Mouse (Mus musculus): Measurements from ENCODE around the gene Sfmbt1. TPM values are rescaled to one million over a fixed set of nuclear protein-coding genes. Genes with fewer than 3 reads are reported as not detected.

Sfmbt1 gene
- polyA plus RNA-seq, 1 experiment from 2014 or later, result 7.8 TPM

GRCm38 (mm10) chr14:30861421-30862125 is 146.9 kb downstream of the Sfmbt1 start:
- Histone ChIP-seq H3K4me2 (no peak overlapping the region), H3K27me3 (no peaks in the 10 kb centered on the region), H3K36me3 (0 out of 2 replicates have a peak, but pooled peaks cover 3% of the 10 kb centered on the region), H3K9me3 (replicated peaks) (no peaks in the 10 kb centered on the region), H3K4me3 (no peak overlapping the region), H3K27ac (no peak overlapping the region), H3K9ac (no peak overlapping the region), H3K4me1 (replicated peaks) (0 out of 2 replicates have a peak, but pooled peaks cover 3% of the 10 kb centered on the region)
- WGBS, result 50% methylated on average over 16 of the region's 16 CpGs
- no peak for ATAC-seq (replicated peaks; ENCODE audit: insufficient number of reproducible peaks, insufficient read depth, low FRiP score, low read depth)

GRCm38 (mm10) chr14:30862368-30862767 is 147.7 kb downstream of the Sfmbt1 start:
- no peak for ATAC-seq (replicated peaks; ENCODE audit: insufficient number of reproducible peaks, insufficient read depth, low FRiP score, low read depth)
- Histone ChIP-seq H3K4me3 (no peak overlapping the region), H3K9ac (no peak overlapping the region), H3K27ac (no peak overlapping the region), H3K4me1 (replicated peaks) (0 out of 2 replicates have a peak, but pooled peaks cover 3% of the 10 kb centered on the region), H3K27me3 (no peaks in the 10 kb centered on the region), H3K4me2 (no peak overlapping the region), H3K36me3 (0 out of 2 replicates have a peak, but pooled peaks cover 3% of the 10 kb centered on the region), H3K9me3 (replicated peaks) (no peaks in the 10 kb centered on the region)
- 76% methylated on average over 9 of the region's 9 CpGs for WGBS

GRCm38 (mm10) chr14:30865311-30865710 is 150.7 kb downstream of the Sfmbt1 start:
- no peak for ATAC-seq (replicated peaks; ENCODE audit: insufficient number of reproducible peaks, insufficient read depth, low FRiP score, low read depth)
- no peak overlapping the region for H3K9ac ChIP-seq
- 66% methylated on average over 3 of the region's 3 CpGs for WGBS

GRCm38 (mm10) chr14:30867042-30867441 is 152.4 kb downstream of the Sfmbt1 start:
- Histone ChIP-seq H3K4me2 (no peak overlapping the region), H3K27me3 (no peaks in the 10 kb centered on the region), H3K4me1 (replicated peaks) (peaks cover 23% of the 10 kb centered on the region), H3K9me3 (replicated peaks) (no peaks in the 10 kb centered on the region), H3K9ac (no peak overlapping the region), H3K4me3 (no peak overlapping the region), H3K27ac (no peak overlapping the region), H3K36me3 (0 out of 2 replicates have a peak, but pooled peaks cover 3% of the 10 kb centered on the region)
- 29% methylated on average over 5 of the region's 5 CpGs for WGBS
- ATAC-seq (replicated peaks; ENCODE audit: insufficient number of reproducible peaks, insufficient read depth, low FRiP score, low read depth), result no peak

More at GRCm38 (mm10) chr14:30865311-30865710, 150.7 kb downstream of the Sfmbt1 start:
- no peaks in the 10 kb centered on the region for H3K9me3 ChIP-seq (replicated peaks)
- H3K4me1 ChIP-seq (replicated peaks), result peaks cover 14% of the 10 kb centered on the region
- H3K27me3 ChIP-seq, result no peaks in the 10 kb centered on the region
- 0 out of 2 replicates have a peak, but pooled peaks cover 3% of the 10 kb centered on the region for H3K36me3 ChIP-seq
- H3K27ac ChIP-seq, result no peak overlapping the region
- H3K4me2 ChIP-seq, result no peak overlapping the region
- no peak overlapping the region for H3K4me3 ChIP-seq

GRCm38 (mm10) chr14:30868826-30869225 is 154.2 kb downstream of the Sfmbt1 start:
- Histone ChIP-seq H3K4me2 (no peak overlapping the region), H3K4me3 (no peak overlapping the region), H3K27ac (peak overlapping the region; percentile 80), H3K9me3 (replicated peaks) (no peaks in the 10 kb centered on the region), H3K9ac (no peak overlapping the region), H3K27me3 (no peaks in the 10 kb centered on the region), H3K4me1 (replicated peaks) (peaks cover 26% of the 10 kb centered on the region), H3K36me3 (0 out of 2 replicates have a peak, but pooled peaks cover 6% of the 10 kb centered on the region)
- ATAC-seq (replicated peaks; ENCODE audit: insufficient number of reproducible peaks, insufficient read depth, low FRiP score, low read depth), result no peak
- 78% methylated on average over 10 of the region's 10 CpGs for WGBS

- no peak for ATAC-seq (replicated peaks; ENCODE audit: insufficient number of reproducible peaks, insufficient read depth, low FRiP score, low read depth)
- no peak overlapping the region for H3K4me2 ChIP-seq
- WGBS, result 74% methylated on average over 8 of the region's 8 CpGs
- H3K4me3 ChIP-seq, result no peak overlapping the region
- H3K4me1 ChIP-seq (replicated peaks), result peaks cover 31% of the 10 kb centered on the region
- H3K9ac ChIP-seq, result peak overlapping the region; percentile 24; the same call in 1 of the 2 replicates
- peak overlapping the region; percentile 80 for H3K27ac ChIP-seq
- H3K9me3 ChIP-seq (replicated peaks), result no peaks in the 10 kb centered on the region
- 0 out of 2 replicates have a peak, but pooled peaks cover 6% of the 10 kb centered on the region for H3K36me3 ChIP-seq
- no peaks in the 10 kb centered on the region for H3K27me3 ChIP-seq
Observed at GRCm38 (mm10) chr14:30869391-30869801, 154.7 kb downstream of the Sfmbt1 start.

- Histone ChIP-seq H3K36me3 (0 out of 2 replicates have a peak, but pooled peaks cover 6% of the 10 kb centered on the region), H3K4me2 (peak overlapping the region; percentile 9; the same call in 1 of the 2 replicates), H3K4me1 (replicated peaks) (peaks cover 34% of the 10 kb centered on the region), H3K27ac (peak overlapping the region; percentile 80), H3K9ac (peak overlapping the region; percentile 24; the same call in 1 of the 2 replicates), H3K27me3 (no peaks in the 10 kb centered on the region), H3K9me3 (replicated peaks) (no peaks in the 10 kb centered on the region), H3K4me3 (no peak overlapping the region)
- ATAC-seq (replicated peaks; ENCODE audit: insufficient number of reproducible peaks, insufficient read depth, low FRiP score, low read depth), result peak; percentile 42; the same call in 1 of the 2 replicates
- WGBS, result 52% methylated on average over 25 of the region's 25 CpGs
Observed at GRCm38 (mm10) chr14:30870206-30871147, 155.8 kb downstream of the Sfmbt1 start.

Other genes with a start within 250 kb of the Sfmbt1 start
- 13.3 and 17.7 TPM in 2 replicates for gene Dcp1a, start 235.3 kb upstream of the Sfmbt1 start, polyA plus RNA-seq (2015; fragmentation: Nextera tagmentation; extraction: Ambion mirVana)
- 5.3 and 7.2 TPM in 2 replicates for gene Cacna1d, start 223.4 kb upstream of the Sfmbt1 start, polyA plus RNA-seq (2015; fragmentation: Nextera tagmentation; extraction: Ambion mirVana)
- 65.8 and 112 TPM in 2 replicates for gene Tkt, start 166.5 kb upstream of the Sfmbt1 start, polyA plus RNA-seq (2015; fragmentation: Nextera tagmentation; extraction: Ambion mirVana)
- gene Prkcd, start 88.6 kb upstream of the Sfmbt1 start, polyA plus RNA-seq (2015; fragmentation: Nextera tagmentation; extraction: Ambion mirVana), result 37.5 and 49.6 TPM in 2 replicates
- gene Rft1, start 60.5 kb upstream of the Sfmbt1 start, polyA plus RNA-seq (2015; fragmentation: Nextera tagmentation; extraction: Ambion mirVana), result 8.8 and 11.5 TPM in 2 replicates
- 12.7 and 14.2 TPM in 2 replicates for gene Tmem110, start 110.7 kb downstream of the Sfmbt1 start, polyA plus RNA-seq (2015; fragmentation: Nextera tagmentation; extraction: Ambion mirVana)
- 3.9 and 4.3 TPM in 2 replicates for gene Mustn1, start 164.4 kb downstream of the Sfmbt1 start, polyA plus RNA-seq (2015; fragmentation: Nextera tagmentation; extraction: Ambion mirVana)
- gene Itih4, start 171.6 kb downstream of the Sfmbt1 start, polyA plus RNA-seq (2015; fragmentation: Nextera tagmentation; extraction: Ambion mirVana), result 0.52 and 1.5 TPM in 2 replicates
- gene Itih3, start 208.9 kb downstream of the Sfmbt1 start, polyA plus RNA-seq (2015; fragmentation: Nextera tagmentation; extraction: Ambion mirVana), result 1.6 and 3.5 TPM in 2 replicates
- 0.05 and 0.22 TPM in 2 replicates for gene Itih1, start 228.4 kb downstream of the Sfmbt1 start, polyA plus RNA-seq (2015; fragmentation: Nextera tagmentation; extraction: Ambion mirVana)
- gene Nek4, start 236.5 kb downstream of the Sfmbt1 start, polyA plus RNA-seq (2015; fragmentation: Nextera tagmentation; extraction: Ambion mirVana), result 5.4 and 7.3 TPM in 2 replicates